Mouse (Mus musculus) lung, postnatal 36 days (tissue): ENCODE measurements at regions not wholly inside any gene's neighbourhood (a gene's known extent, or its start where the extent isn't known, plus 50 kb on each side); places are given as distances from the start of the nearest gene placed in this dataset.
A peak's percentile ranks its signal among the peaks of the same experiment; 100 is the strongest.

Source experiments
- DNase-seq: peaks from one replicate; pipeline ENCODE4 v3.0.0; 2022; ENCODE audit warnings: mixed read lengths

DNA sequence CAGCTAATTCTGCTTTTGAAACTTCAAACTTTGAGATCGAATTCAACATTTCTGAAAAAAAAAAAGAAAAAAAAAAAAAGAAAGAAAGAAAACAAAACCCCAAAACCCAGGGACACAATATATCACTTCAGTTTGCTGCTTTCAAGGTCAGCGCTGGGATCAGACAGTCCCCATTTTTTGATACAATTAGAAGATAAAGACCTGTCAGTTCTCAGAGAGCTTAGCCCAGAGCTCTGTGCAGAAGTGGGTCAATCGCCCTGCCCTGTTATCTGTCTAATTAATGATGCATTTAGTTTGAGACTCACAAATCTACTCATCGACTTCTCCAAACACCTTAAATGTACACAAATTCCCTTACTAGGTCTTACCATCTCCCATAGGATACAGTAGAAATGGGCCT, 249.2 kb downstream of the Ptprc start:
- no peak for DNase-seq

DNA sequence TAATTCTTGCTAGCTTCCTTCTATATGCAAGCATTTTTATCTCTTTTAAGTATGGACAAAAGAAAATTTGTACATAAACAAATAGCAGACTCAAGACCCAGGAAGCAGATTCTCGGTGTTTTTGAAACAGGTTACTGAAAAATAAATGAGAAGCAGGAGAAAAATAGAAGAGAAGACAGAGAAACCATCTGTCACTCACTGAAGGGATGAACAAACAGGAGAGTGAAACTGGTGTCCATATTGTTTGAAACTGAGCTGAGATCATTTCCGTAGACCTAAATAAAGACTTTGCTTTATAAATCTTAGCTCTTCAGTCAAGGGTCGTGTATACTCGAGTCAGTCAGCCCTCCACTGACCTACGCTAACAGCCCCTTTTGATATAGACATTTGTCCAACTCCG, 251.4 kb downstream of the Ptprc start:
- DNase-seq = no peak

GRCm38 (mm10) chr1:137923705-137924104, 251.8 kb downstream of the Ptprc start:
- DNase-seq = no peak

DNA sequence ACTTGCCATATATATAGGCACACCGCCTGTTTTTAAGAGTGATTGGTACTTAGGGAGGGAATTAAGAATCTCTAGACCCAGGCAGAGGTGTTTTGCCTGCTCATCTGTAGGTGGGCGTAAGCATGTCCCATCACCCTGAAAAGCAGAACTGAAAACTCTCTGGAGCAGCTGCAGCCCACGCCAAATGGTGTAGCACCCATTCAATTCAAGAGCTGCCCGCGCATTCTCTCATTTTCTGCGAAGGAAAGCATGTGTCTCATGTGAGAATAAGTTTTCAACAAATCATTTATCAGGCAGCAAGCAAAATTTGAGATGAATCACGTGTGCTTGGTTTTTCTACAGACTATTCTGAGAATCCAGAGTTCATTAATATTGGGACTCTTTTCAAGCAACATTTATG, 252.7 kb downstream of the Ptprc start:
- peak; percentile 61 for DNase-seq

GRCm38 (mm10) chr1:137921592-137921991, 253.9 kb downstream of the Ptprc start:
- DNase-seq = no peak

DNA sequence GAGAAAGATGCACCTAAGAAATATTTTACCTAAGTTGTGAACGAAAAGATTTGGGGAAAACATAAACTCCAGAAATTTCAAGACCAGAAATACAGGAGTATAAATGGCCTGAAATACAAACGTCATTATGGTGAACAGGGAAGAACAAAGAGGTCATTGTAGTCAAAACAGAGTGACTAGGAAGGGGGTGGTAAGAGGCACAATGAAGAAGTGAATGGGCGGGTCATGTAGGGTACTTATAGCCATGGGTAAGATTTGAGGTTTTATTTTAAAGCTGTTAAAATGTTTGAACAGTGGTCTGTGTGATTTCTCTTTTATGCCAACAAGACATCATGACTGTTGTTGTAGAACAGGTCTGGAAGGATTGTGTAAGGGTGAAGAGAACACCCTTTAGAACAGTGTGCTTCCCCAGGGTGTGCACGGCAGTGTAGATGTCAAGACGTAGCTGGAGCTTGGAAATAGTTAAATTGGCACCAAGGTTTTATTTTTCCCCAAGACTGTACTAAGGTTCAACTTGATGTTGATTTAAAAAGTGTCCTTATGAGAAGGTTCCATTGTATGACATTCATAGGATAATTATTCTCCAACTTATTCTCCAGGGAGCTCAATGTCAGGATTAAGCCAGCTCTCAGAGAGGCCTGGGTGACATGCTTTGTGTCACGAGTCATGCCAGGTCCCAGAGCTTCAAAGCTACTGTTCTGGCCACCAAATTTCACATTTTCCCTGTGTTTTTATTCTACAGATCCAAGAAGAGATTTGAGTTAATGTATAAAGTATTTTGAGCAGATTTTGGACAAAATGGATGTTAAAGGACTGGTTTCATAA, 255.6 kb downstream of the Ptprc start:
- DNase-seq = no peak

GRCm38 (mm10) chr1:137917449-137917848, 258.1 kb downstream of the Ptprc start:
- DNase-seq = no peak

DNA sequence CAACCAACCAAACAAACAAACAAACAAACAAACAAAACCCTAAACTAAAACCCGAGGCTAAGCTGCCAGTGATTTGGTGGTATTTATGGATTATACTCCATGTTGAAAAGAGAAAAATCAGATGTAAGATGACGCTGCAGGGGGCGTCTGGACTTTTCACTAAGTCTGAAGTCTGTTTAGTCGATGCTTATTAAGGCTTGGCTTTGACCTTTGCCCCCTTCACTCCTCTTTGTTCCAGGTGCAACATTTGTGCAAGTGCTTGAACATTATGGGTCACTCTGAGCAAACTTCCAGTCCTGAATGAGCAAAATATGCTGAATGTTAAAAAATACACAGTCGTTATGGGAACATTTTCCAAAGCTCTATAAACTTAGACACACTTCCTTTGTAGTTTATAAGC, 268.6 kb downstream of the Ptprc start:
- DNase-seq = no peak

DNA sequence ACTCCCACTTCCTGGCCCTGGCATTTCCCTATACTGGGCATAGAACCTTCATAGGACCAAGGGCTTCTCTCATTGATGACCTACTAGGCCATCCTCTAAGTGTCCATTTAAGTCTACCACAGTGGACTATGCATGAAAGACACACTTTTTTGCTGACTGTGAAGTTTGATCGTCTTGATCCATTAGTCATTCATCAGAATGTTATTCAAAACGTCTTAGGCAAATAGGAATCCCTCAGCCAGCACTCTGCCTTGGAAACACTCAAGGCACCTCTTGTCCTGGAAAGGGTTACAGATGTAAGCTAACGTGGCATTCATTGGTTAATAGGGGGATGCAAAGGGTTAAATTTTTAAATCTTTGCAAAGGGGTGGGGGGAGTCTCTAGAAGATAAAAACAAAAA, 269.0 kb downstream of the Ptprc start:
- DNase-seq = no peak

- no peak for DNase-seq
Measured at GRCm38 (mm10) chr1:137905566-137905965, 269.9 kb downstream of the Ptprc start.

DNA sequence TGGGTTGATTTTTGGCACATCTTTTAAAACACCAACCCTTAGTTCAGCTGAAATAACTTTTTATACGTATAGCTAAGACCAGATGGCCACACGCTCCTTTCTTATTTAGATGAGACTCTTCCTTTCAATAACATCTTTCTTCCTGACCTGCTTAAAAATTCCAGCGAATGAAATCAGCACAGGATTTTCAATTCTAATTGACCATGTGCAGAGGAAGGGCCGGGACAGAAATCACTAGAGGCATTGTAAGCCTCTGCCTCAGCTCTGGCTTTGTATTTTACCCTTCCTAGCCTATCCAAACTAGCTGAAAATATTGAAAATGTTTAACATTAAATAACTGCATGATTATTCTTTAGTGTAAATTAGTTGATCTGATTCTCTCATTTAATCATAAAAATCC, 272.2 kb downstream of the Ptprc start:
- no peak for DNase-seq

DNA sequence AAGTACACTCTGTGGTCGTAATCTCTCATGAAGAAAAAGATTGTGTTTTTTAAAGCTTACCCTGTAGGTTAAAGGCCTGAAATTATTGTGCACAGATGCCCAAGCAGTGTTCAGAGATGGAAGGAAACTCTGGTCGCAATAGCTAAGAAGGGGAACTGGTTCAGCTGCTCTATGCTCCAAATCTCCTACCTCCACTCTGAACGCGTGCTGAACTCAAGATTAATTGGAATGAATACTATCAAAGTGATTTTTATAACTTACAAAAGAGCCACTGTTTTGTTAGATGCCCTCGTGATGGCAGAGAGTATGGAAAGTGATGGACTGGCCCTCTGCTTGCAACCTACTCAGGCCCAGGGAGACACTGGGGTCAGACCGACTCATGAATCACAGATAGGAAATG, 272.6 kb downstream of the Ptprc start:
- no peak for DNase-seq

DNA sequence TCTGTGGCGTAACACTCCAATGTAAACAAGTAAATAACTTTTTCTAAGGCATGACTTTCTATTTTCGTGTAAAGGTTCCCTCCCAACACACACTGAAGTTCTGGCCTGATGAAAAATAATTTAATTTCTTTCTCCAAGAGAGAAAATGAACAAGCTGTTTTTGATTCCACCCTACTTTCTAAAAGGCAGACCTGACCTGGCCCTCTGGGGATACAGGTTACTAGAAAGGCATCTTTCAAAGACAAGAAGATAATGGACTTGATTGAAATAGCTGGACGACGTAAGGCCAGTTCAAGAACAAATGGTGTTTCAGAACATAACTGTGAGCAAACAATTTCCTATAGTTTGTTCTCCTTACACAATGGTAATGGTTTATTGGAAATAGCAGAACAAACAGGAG, 273.5 kb downstream of the Ptprc start:
- DNase-seq = no peak

- DNase-seq = no peak
Measured at GRCm38 (mm10) chr1:137901211-137901610, 274.3 kb downstream of the Ptprc start.

GRCm38 (mm10) chr1:137900621-137901071, 274.9 kb downstream of the Ptprc start:
- DNase-seq = peak; percentile 29

GRCm38 (mm10) chr1:137899916-137900601, 275.4 kb downstream of the Ptprc start:
- peak; percentile 44 for DNase-seq

GRCm38 (mm10) chr1:137899305-137899704, 276.2 kb downstream of the Ptprc start:
- peak; percentile 27 for DNase-seq

- DNase-seq = peak; percentile 24
Measured at GRCm38 (mm10) chr1:137898891-137899290, 276.6 kb downstream of the Ptprc start.

- peak; percentile 94 for DNase-seq
Measured at GRCm38 (mm10) chr1:137898397-137898796, 277.1 kb downstream of the Ptprc start.

GRCm38 (mm10) chr1:137881656-137882055, 293.9 kb downstream of the Ptprc start:
- DNase-seq = no peak

GRCm38 (mm10) chr1:137874361-137874760, 301.1 kb downstream of the Ptprc start:
- DNase-seq = no peak

DNA sequence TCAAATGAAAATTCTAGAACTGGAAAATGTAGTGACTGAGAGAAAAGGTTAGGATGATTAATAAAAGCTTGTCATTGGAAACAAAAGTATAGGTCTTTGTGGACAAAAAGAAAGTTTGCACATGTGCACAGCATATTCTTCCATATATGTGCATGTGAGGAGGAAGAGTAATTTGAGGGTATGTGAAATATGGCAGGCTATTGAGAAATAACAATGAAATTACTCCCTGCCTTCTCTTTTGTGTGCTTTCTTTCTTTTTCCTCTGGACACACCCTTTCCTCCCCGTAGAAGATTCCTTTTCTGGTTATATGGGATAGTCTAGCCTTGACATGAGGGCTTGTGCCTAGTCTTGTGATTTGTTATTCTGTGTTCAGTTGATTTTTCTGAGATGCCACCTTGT, 301.9 kb downstream of the Ptprc start:
- DNase-seq = no peak

DNA sequence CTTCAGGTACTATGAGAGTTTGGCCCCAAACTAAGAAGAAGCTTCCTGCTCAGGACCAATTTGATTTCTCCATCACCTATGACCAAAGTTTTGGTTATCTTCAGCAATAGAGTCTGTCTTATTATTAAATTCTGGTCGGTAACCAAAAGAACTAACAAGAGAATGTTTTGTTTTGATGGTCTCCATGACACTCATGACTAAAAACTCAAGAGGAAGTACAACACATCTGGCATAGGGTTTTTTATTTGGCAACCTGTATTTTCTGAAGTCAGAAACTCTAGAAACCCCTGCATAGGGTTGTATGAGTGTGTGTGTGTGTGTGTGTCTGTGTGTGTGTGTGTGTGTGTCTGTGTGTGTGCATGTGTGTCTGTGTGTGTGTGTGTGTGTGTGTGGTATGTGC, 310.5 kb downstream of the Ptprc start:
- peak; percentile 23 for DNase-seq

- DNase-seq = no peak
Measured at GRCm38 (mm10) chr1:137863506-137863905, 312.0 kb downstream of the Ptprc start.
